Mouse (Mus musculus) stomach, embryonic 14.5 days (tissue): ENCODE results near the gene Zfp275. TPM values are rescaled to one million over a fixed set of nuclear protein-coding genes. Genes with fewer than 3 reads are reported as not detected.
"Not testable (repeated sequence)": the region's sequence is repeated elsewhere in the genome, so short reads cannot be mapped to it uniquely, and the experiment has no call there.

ENCODE experiments used
- ATAC-seq: fragments of 200-750 bp; cut with Nextera tagmentation; 2 replicates; pipeline ENCODE4 v1.8.0; 2017; ENCODE audit warnings: low read depth, moderate TSS enrichment; ENCODE audit not compliant: insufficient number of reproducible peaks, insufficient read depth, low FRiP score
- H3K27ac ChIP-seq: fragments of 300-500 bp; sonication (generic); 2 replicates; pipeline ENCODE4 v1.5.1; 2014; ENCODE audit warnings: mild to moderate bottlenecking, low read length, moderate library complexity, mixed read lengths
- H3K27me3 ChIP-seq: fragments of 300-500 bp; sonication (generic); 2 replicates; pipeline ENCODE4 v1.6.1; 2014; ENCODE audit warnings: low read length, control low read depth, mixed read lengths; ENCODE audit not compliant: control insufficient read depth, insufficient read depth
- H3K36me3 ChIP-seq: fragments of 300-500 bp; sonication (generic); 2 replicates; pipeline ENCODE4 v1.6.1; 2014; ENCODE audit warnings: mild to moderate bottlenecking, control low read depth, low read length, moderate library complexity, mixed read lengths; ENCODE audit not compliant: control insufficient read depth, insufficient read depth
- H3K4me1 ChIP-seq: fragments of 300-500 bp; sonication (generic); 2 replicates; pipeline ENCODE4 v1.6.1; 2014; ENCODE audit warnings: low read length, control low read depth, mixed read lengths; ENCODE audit not compliant: control insufficient read depth, insufficient read depth
- H3K4me2 ChIP-seq: fragments of 300-500 bp; sonication (generic); replicated peaks from 2 replicates; pipeline ENCODE4 v1.6.1; 2014; ENCODE audit warnings: low read depth, low read length, control low read depth
- H3K4me3 ChIP-seq: fragments of 300-500 bp; sonication (generic); 2 replicates; pipeline ENCODE4 v1.5.1; 2014; ENCODE audit warnings: low read depth, low read length, control low read depth
- H3K9ac ChIP-seq: fragments of 300-500 bp; sonication (generic); replicated peaks from 2 replicates; pipeline ENCODE4 v1.6.1; 2014; ENCODE audit warnings: low read depth, mild to moderate bottlenecking, control low read depth, low read length, moderate library complexity, mixed read lengths
- H3K9me3 ChIP-seq: fragments of 300-500 bp; sonication (generic); 2 replicates; pipeline ENCODE4 v1.6.1; 2016; ENCODE audit warnings: low read depth, low read length, control low read depth; ENCODE audit not compliant: control insufficient read depth
- WGBS: fragments of 180-500 bp; shearing (Covaris S2); extraction: QIAGEN DNeasy Blood & Tissue Kit; methylation state at CpG from one replicate; pipeline ENCODE4 v1.1.7; 2014; 5-methylcytosine and 5-hydroxymethylcytosine counted together
- polyA plus RNA-seq: library from polyadenylated mRNA; unstranded; fragments of >200 nt; fragmentation: Nextera tagmentation; extraction: Ambion mirVana; gene quantifications from 2 replicates; pipeline ENCODE4 v1.2.1, GENCODE M21; 2014

The Zfp275 gene
- 17.4 and 21.2 TPM in 2 replicates for polyA plus RNA-seq

DNA sequence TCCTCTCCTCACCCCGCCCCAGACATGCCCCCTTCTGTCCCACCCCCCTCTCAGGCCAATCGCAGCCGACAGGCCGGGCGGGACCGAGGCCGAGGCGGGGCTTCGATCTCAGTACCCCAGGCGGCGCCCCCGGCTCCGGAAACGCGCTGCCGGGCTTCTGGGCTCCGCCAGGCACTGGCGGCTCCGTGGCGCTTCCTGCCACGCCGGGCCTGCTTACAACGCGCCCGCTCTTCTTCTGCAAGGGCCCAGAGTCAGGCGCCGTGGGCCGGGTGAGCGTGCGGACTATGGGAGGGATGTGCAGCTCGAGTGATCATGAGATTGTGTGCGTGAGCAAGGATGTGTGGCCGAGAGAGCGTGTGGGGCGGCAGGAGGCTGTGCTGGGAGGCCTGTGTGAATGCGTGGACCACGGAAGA, at the start of gene Zfp275:
TSS of gene Zfp275 (plus strand) at position 139 of the 413 bp plus-strand sequence.
- 24% methylated on average over 37 of the region's 37 CpGs for WGBS

DNA sequence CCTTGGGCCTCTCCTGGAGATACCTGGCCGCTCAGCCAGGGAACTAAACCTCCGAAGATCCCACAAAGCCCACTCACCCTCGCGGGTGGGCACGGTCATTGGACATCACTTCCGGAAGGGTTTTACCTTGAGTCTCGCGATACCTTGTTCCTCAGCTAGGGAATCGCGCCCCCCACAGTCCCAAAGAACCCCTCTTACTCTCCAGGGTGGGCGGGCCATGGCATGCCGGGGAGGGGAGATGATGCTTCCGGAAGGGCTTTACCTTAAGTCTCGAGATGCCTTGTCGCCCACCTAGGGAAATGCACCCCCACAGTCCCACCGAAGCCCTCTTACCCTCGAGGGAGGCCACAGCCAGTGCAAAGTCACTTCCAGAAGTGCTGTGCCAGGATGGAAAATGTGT, 49.5 kb upstream of the Zfp275 start, which contains the start of the genes Xlr5a and Xlr5c:
TSS of gene Xlr5a (minus strand) at position 101 of the 400 bp plus-strand sequence.
TSS of gene Xlr5c (minus strand) at position 101 of the 400 bp plus-strand sequence.
- 92% methylated on average over 15 of the region's 17 CpGs for WGBS
- not testable (repeated sequence) for ATAC-seq, H3K4me3 ChIP-seq, H3K36me3 ChIP-seq, H3K4me1 ChIP-seq, H3K27ac ChIP-seq, H3K4me2 ChIP-seq, H3K9me3 ChIP-seq, H3K9ac ChIP-seq, H3K27me3 ChIP-seq

More for the DNA sequence above, at the start of gene Zfp275:
- no peaks in the 10 kb centered on the region for H3K36me3 ChIP-seq
- H3K4me1 ChIP-seq = no peaks in the 10 kb centered on the region
- H3K9me3 ChIP-seq = no peaks in the 10 kb centered on the region
- peak; percentile 89 for ATAC-seq
- H3K4me2 ChIP-seq = peak within 1 kb of the TSS; percentile 44
- peak within 1 kb of the TSS; percentile 67; the same call in 1 of the 2 replicates for H3K27ac ChIP-seq
- peak within 1 kb of the TSS; percentile 57 for H3K9ac ChIP-seq
- H3K27me3 ChIP-seq = no peaks in the 10 kb centered on the region
- H3K4me3 ChIP-seq = peak within 1 kb of the TSS; percentile 59

DNA sequence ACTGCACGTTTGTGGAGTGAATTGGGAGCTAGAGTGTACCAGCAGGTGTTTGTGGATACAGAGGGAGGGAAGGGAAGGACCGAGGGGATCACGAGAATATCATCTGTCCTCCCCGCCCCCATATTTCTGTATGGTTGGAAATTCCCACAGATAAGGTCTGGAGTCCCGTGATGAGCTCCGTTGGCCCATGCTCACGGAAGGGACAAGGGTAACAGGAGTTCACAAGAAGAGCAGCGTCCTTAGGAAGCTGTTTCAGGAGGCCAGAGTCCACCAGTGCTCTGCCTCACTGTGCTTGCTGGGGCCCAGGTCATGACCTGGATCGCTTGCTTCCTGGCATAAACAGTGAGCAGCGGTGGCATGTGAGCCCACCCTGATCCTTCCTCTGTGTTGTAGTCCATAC, 46.7 kb upstream of the Zfp275 start:
- not testable (repeated sequence) for H3K27me3 ChIP-seq, H3K27ac ChIP-seq, H3K4me1 ChIP-seq, H3K4me2 ChIP-seq, H3K9me3 ChIP-seq, H3K9ac ChIP-seq, ATAC-seq, H3K4me3 ChIP-seq, H3K36me3 ChIP-seq
- WGBS = 64% methylated on average over 7 of the region's 10 CpGs

DNA sequence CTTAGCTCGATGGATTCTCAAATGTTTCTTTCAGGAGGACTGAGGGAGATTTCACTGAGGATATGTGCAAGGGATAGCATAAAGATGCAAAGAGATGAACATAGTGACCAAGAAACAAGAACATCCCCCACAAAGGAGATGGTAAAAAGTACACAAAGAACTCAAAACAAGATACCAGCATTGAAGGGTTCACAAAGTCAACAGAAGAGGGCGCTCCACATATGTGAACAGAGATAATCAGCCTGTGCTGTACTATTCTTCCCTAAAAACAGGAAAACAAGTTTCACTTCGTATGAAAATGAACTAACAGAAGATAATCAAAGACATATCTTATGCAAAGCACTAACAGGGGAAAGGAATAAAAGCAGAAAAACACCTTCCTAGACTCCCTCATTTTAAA, 29.9 kb upstream of the Zfp275 start:
- H3K9me3 ChIP-seq = no peaks in the 10 kb centered on the region
- H3K9ac ChIP-seq = no peak overlapping the region
- H3K4me2 ChIP-seq = no peak overlapping the region
- 38% methylated on average over 3 of the region's 3 CpGs for WGBS
- H3K4me1 ChIP-seq = no peaks in the 10 kb centered on the region
- H3K36me3 ChIP-seq = no peaks in the 10 kb centered on the region
- no peak for ATAC-seq
- H3K27ac ChIP-seq = no peak overlapping the region
- no peaks in the 10 kb centered on the region for H3K27me3 ChIP-seq
- no peak overlapping the region for H3K4me3 ChIP-seq

DNA sequence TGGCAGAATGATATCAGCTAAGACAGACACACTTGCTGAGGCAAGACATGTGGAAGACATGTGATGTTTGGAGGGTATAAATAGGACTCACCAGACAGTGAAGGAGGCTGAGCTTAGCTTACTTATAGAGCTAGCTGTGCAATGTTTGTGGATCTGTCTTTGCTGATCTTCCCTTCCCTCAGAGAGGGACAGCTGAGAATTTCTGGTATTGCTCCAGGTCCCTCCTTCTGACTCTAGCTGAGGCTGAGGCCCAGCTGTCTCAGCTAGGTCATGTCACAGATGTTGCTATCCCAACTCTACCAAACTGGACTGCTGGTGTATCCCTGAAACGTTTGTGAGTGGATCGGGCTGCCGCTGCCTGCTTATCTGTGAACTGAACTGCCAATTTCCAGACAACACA, 21.4 kb upstream of the Zfp275 start:
- Histone ChIP-seq H3K4me2 (no peak overlapping the region), H3K27ac (no peak overlapping the region), H3K27me3 (no peaks in the 10 kb centered on the region), H3K36me3 (no peaks in the 10 kb centered on the region), H3K9ac (no peak overlapping the region), H3K4me3 (no peak overlapping the region), H3K4me1 (no peaks in the 10 kb centered on the region), H3K9me3 (no peaks in the 10 kb centered on the region)
- WGBS = 67% methylated on average over 3 of the region's 3 CpGs
- no peak for ATAC-seq

DNA sequence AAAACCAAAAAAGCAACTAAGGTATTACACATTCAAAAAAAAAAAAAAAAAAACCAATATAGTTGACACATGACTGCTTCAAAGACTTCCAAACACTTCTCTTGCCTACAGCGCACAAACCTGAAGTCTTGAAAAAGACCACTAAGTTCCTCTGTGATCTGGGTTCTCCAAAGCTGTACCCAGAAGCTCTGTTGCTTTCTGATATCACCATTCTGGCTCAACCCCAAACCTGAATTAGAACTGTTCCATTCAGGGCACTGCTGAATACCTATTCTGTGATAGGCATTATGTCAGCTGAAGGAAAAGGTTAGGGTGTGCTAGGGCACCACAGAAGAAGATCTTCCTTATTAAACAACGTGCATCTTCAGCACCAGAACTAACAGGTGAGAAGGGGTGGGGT, 15.2 kb upstream of the Zfp275 start:
- Histone ChIP-seq H3K9ac (no peak overlapping the region), H3K4me3 (no peak overlapping the region), H3K4me1 (no peaks in the 10 kb centered on the region), H3K36me3 (no peaks in the 10 kb centered on the region), H3K27ac (no peak overlapping the region), H3K4me2 (no peak overlapping the region), H3K9me3 (no peaks in the 10 kb centered on the region), H3K27me3 (no peaks in the 10 kb centered on the region)
- 72% methylated on average over 2 of the region's 2 CpGs for WGBS
- ATAC-seq = no peak

DNA sequence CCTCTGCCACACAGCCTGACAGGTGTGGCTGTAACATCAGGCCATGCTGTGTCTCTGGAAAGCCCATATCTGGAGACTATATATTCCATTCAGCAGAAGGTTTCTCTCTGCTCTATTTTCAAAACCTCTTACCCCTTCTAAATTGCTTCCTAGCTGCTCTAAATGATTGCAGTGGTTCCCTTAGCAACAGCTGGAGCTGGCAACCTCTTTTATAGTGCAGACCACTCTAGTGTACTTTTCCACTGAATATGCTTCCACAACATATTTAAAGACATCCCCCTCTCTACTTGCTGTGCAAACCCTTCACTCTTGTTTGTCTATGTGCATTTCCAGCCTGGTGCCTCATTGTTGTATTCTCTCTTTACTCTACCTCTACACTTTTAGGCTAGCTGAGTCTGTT, 8.9 kb upstream of the Zfp275 start:
- no peak overlapping the region for H3K4me3 ChIP-seq
- no peaks in the 10 kb centered on the region for H3K27me3 ChIP-seq
- no peaks in the 10 kb centered on the region for H3K9me3 ChIP-seq
- H3K36me3 ChIP-seq = no peaks in the 10 kb centered on the region
- no peaks in the 10 kb centered on the region for H3K4me1 ChIP-seq
- no peak overlapping the region for H3K9ac ChIP-seq
- no peak for ATAC-seq
- no peak overlapping the region for H3K27ac ChIP-seq
- no peak overlapping the region for H3K4me2 ChIP-seq

DNA sequence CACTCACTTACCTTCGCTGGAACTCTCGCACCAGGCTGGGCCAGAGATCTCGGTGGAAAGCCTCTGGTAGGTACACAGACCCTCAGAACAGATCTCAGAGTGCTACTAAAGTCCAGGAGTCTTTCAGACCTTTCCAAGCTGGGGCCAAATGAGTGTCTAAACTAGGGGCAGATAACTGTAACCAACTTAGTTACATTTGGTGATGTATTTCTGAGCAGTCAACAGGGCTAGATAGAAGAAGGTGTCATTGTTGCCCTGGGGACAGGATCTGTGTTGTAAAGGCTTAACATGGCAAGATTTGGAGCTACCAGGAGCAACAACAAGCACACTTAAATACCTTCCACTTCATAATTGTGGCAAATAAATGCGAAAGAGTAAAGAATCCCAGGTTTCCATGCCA, 5.7 kb upstream of the Zfp275 start, which contains the start of gene Gm45015:
TSS of gene Gm45015 (minus strand) at position 101 of the 400 bp plus-strand sequence.
- ATAC-seq = no peak
- WGBS = 79% methylated on average over 4 of the region's 4 CpGs
- no peak within 1 kb of the TSS for H3K4me3 ChIP-seq

DNA sequence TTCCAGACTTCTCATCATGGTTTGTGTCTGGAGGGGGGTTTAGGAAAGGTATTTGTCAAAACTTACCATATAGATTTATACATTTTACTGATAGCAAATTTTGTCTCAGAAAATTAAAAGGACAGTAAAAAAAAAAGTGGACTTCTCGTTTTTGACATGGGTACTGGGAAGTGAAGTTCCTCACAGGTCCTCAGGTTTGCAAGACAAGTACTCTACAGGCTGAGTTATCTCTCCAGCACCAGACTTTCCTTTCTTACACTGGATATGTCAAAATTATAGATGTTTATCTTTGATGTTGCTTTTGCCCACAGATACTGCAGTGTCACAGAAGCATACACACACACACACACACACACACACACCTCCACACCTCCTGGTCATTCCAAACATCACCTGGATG, 948 bp upstream of the Zfp275 start:
- no peak overlapping the region for H3K4me3 ChIP-seq
- WGBS = 48% methylated on average over 1 of the region's 1 CpGs
- no peaks in the 10 kb centered on the region for H3K9me3 ChIP-seq
- H3K4me2 ChIP-seq = no peak overlapping the region
- no peak overlapping the region for H3K9ac ChIP-seq
- no peaks in the 10 kb centered on the region for H3K27me3 ChIP-seq
- no peak for ATAC-seq
- no peak overlapping the region for H3K27ac ChIP-seq
- H3K4me1 ChIP-seq = no peaks in the 10 kb centered on the region
- no peaks in the 10 kb centered on the region for H3K36me3 ChIP-seq

More for the DNA sequence above, 5.7 kb upstream of the Zfp275 start, which contains the start of gene Gm45015:
- no peak within 1 kb of the TSS for H3K4me2 ChIP-seq
- no peaks in the 10 kb centered on the region for H3K9me3 ChIP-seq
- H3K9ac ChIP-seq = no peak within 1 kb of the TSS
- H3K36me3 ChIP-seq = no peaks in the 10 kb centered on the region
- H3K4me1 ChIP-seq = no peaks in the 10 kb centered on the region
- H3K27ac ChIP-seq = no peak within 1 kb of the TSS
- H3K27me3 ChIP-seq = no peaks in the 10 kb centered on the region
